ENCODE assay signal across 8 mouse cellular contexts in genomic region chr5:139015097-139015496, GRCm38 (mm10). TPM values are rescaled to one million over a fixed set of nuclear protein-coding genes. Genes with fewer than 3 reads are reported as not detected.
DNase-seq lines count a peak whose midpoint lies in the region; ATAC-seq and TF ChIP-seq lines count a peak whose summit lies in the region.

No protein-coding gene starts in this region.

- TF ChIP-seq POLR2A in bone marrow macrophage, adult 2 months (IDR thresholded peaks at IDR 0.05; ENCODE audit: borderline replicate concordance, low read depth, low read length), result no peak

- no peak overlapping the region for H3K27ac ChIP-seq in left cerebral cortex, adult 2 months
- peak overlapping the region; percentile 70 for H3K27ac ChIP-seq in bone marrow macrophage, adult 2 months (ENCODE audit: insufficient read depth, low read depth, low read length)
- no peak overlapping the region for H3K27ac ChIP-seq in intestine, embryonic 16.5 days (ENCODE audit: low read length)
- no peak overlapping the region for H3K27ac ChIP-seq in lung, embryonic 14.5 days (ENCODE audit: low read depth)

- no peak overlapping the region for H3K9ac ChIP-seq in intestine, embryonic 16.5 days (ENCODE audit: low read depth, low read length)
- H3K9ac ChIP-seq in lung, embryonic 14.5 days, result no peak overlapping the region

- H3K9me3 ChIP-seq in intestine, embryonic 16.5 days (ENCODE audit: control insufficient read depth, low read length), result no peaks in the 10 kb centered on the region
- H3K9me3 ChIP-seq in lung, embryonic 14.5 days (ENCODE audit: low read depth, low read length), result no peaks in the 10 kb centered on the region

- no peaks in the 10 kb centered on the region for H3K27me3 ChIP-seq in intestine, embryonic 16.5 days (replicated peaks; ENCODE audit: control insufficient read depth, insufficient read depth, low read length)
- no peaks in the 10 kb centered on the region for H3K27me3 ChIP-seq in lung, embryonic 14.5 days (ENCODE audit: insufficient read depth, low read length)

- no peak overlapping the region for H3K4me2 ChIP-seq in intestine, embryonic 16.5 days (ENCODE audit: low read depth, low read length)
- no peak overlapping the region for H3K4me2 ChIP-seq in lung, embryonic 14.5 days

- peak; percentile 40; the same call in 1 of the 2 replicates for ATAC-seq in intestine, embryonic 16.5 days
- ATAC-seq in lung, embryonic 14.5 days (ENCODE audit: insufficient read depth), result peak; percentile 45; the same call in 1 of the 2 replicates
- ATAC-seq in erythroid progenitor cell, adult 5-6 weeks (replicated peaks; ENCODE audit: low FRiP score, poor library complexity, severe bottlenecking), result no peak
- no peak for ATAC-seq in activated CD4-positive, CD25-positive, alpha-beta regulatory T cell, adult 4 months

- no peak overlapping the region for H3K4me3 ChIP-seq in left cerebral cortex, adult 2 months
- no peak overlapping the region for H3K4me3 ChIP-seq in bone marrow macrophage, adult 2 months (ENCODE audit: insufficient read depth, low read length)
- H3K4me3 ChIP-seq in intestine, embryonic 16.5 days (ENCODE audit: low read length), result no peak overlapping the region
- H3K4me3 ChIP-seq in lung, embryonic 14.5 days (ENCODE audit: low read depth, low read length), result no peak overlapping the region

- TF ChIP-seq CTCF in left cerebral cortex, adult 2 months (IDR thresholded peaks at IDR 0.05), result no peak
- TF ChIP-seq CTCF in bone marrow macrophage, adult 2 months (IDR thresholded peaks at IDR 0.05; ENCODE audit: low read depth, low read length), result no peak
- TF ChIP-seq CTCF in lung, embryonic 14.5 days (IDR thresholded peaks at IDR 0.05; ENCODE audit: low read depth), result no peak

- intact Hi-C loops in left cerebral cortex, postnatal 4 days (cut with DNase I), result no loop called here
- intact Hi-C loops in left cerebral cortex, adult 2 months (cut with DNase I), result no loop called here

- 52% methylated on average over 3 of the region's 3 CpGs for WGBS in intestine, embryonic 16.5 days
- 43% methylated on average over 3 of the region's 3 CpGs for WGBS in lung, embryonic 14.5 days

- peak; percentile 49 for DNase-seq in left cerebral cortex, postnatal 4 days
- DNase-seq in left cerebral cortex, adult 2 months (ENCODE audit: extremely low spot score in 1 of 2, low spot score in 2 of 2), result no peak
- peak; percentile 24 for DNase-seq in lung, embryonic 14.5 days
- no peak for DNase-seq in embryo, embryonic 9.5 days (ENCODE audit: extremely low spot score)

- H3K36me3 ChIP-seq in intestine, embryonic 16.5 days (ENCODE audit: control insufficient read depth, insufficient read depth, low read length), result 0 out of 2 replicates have a peak, but pooled peaks cover 2% of the 10 kb centered on the region
- H3K36me3 ChIP-seq in lung, embryonic 14.5 days (ENCODE audit: insufficient read depth), result no peaks in the 10 kb centered on the region

- peaks cover 56% of the 10 kb centered on the region for H3K4me1 ChIP-seq in bone marrow macrophage, adult 2 months (ENCODE audit: control insufficient read depth, insufficient read depth, low read length)
- H3K4me1 ChIP-seq in intestine, embryonic 16.5 days (ENCODE audit: control insufficient read depth, insufficient read depth, low read length), result peaks cover 9% of the 10 kb centered on the region; the same call in 1 of the 2 replicates
- H3K4me1 ChIP-seq in lung, embryonic 14.5 days (ENCODE audit: insufficient read depth), result 0 out of 2 replicates have a peak, but pooled peaks cover 5% of the 10 kb centered on the region

RNA-seq across cellular contexts. Expression of gene Pdgfa, which starts 17.9 kb away (rescaled TPM):
- 10 to 100 TPM; 50.3 to 52.3 TPM for total RNA-seq in left cerebral cortex, postnatal 4 days (2021)
- total RNA-seq in left cerebral cortex, adult 2 months (2021), result 10 to 100 TPM; 52.1 to 53.0 TPM
- 15.6 and 15.8 TPM in 2 replicates for polyA plus RNA-seq in bone marrow macrophage, adult 2 months (2012; ENCODE audit: insufficient read depth, insufficient read length, missing spikeins)
- polyA plus RNA-seq in intestine, embryonic 16.5 days (2015; fragmentation: Nextera tagmentation; extraction: Ambion mirVana), result 47.1 and 47.3 TPM in 2 replicates
- 40.9 and 46.0 TPM in 2 replicates for polyA plus RNA-seq in lung, embryonic 14.5 days (2014; fragmentation: Nextera tagmentation; extraction: Ambion mirVana)
- not detected in 2 replicates for total RNA-seq in erythroid progenitor cell, adult 5-6 weeks (2015; ENCODE audit: low replicate concordance)
- 0.77 TPM in 1 of 2 replicates, not detected in the other for total RNA-seq in erythroid progenitor cell, adult 5-6 weeks (2017; ENCODE audit: low replicate concordance)
- polyA plus RNA-seq in activated CD4-positive, CD25-positive, alpha-beta regulatory T cell, adult 4 months (2017; shearing (Covaris generic)), result not detected

Comparison
In these comparisons a context has a peak if more than half of its experiments do, and no peak if none do; other contexts are left out.
1. DNase-seq: peak in left cerebral cortex, postnatal 4 days (single experiment) and lung, embryonic 14.5 days (single experiment); none in left cerebral cortex, adult 2 months (0 of 2) and embryo, embryonic 9.5 days (single experiment).
2. ATAC-seq: peak in intestine, embryonic 16.5 days (single experiment) and lung, embryonic 14.5 days (single experiment); none in erythroid progenitor cell, adult 5-6 weeks (single experiment) and activated CD4-positive, CD25-positive, alpha-beta regulatory T cell, adult 4 months (single experiment).
3. RNA of gene Pdgfa, which starts 17.9 kb away (polyA plus RNA-seq): 47.1 to 47.3 TPM in intestine, embryonic 16.5 days, 40.9 to 46.0 TPM in lung, embryonic 14.5 days and 15.6 to 15.8 TPM in bone marrow macrophage, adult 2 months; not detected in activated CD4-positive, CD25-positive, alpha-beta regulatory T cell, adult 4 months; every median in the first group is over 10 times any median in the second.